Mouse (Mus musculus): Measurements from ENCODE around the gene Nap1l3. TPM values are rescaled to one million over a fixed set of nuclear protein-coding genes. Genes with fewer than 3 reads are reported as not detected.

Nap1l3 gene
- polyA plus RNA-seq (2014; fragmentation: Nextera tagmentation; extraction: Ambion mirVana): 6.8 and 7.6 TPM in 2 replicates

DNA sequence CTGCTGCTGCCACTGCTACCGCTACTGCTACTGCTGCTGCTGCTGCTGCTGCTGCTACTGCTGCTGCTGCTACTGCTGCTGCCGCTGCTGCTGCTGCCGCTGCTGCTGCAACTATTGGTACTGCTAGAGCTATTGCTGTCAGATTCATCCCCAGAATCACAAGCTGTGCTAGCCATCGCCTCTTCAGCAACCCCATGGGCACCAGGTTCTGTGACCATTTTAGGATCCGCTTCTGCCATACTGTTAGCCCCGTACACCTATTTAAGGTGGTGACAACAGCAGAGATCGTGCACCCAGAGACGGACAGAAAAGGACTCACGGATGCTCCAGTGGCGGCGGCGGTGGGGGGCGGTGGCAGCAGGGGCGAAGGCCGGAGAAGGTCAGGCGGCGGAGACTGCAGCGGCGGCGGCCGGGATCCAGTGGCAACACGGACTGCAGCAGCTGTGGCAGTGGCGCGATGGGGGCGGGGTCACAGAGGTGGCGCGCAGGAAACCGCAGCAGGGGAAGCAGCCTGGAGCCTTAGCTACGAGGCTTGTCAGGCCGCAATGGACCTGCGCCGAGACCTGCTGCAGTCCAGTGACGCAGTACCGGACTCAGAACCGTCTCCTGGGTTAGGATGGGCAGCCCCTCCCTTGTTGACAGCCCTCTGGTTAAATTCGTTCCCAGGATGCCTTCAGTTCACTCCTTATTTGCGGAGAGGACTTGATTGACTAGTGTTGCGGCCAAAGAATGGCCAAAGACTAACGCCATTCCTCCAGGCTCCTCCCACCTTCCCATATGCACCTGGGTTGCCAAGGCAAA lies at the start of gene Nap1l3:
Nap1l3 (minus strand) TSS at position 621 of the 801 bp plus-strand sequence.
- no peaks in the 10 kb centered on the region for H3K36me3 ChIP-seq (replicated peaks; ENCODE audit: control insufficient read depth, insufficient read depth, low read depth, low read length)
- H3K9ac ChIP-seq (replicated peaks; ENCODE audit: low read length): peak within 1 kb of the TSS; percentile 51
- H3K4me1 ChIP-seq (ENCODE audit: control insufficient read depth, insufficient read depth, low read length): no peaks in the 10 kb centered on the region
- WGBS: 7% methylated on average over 34 of the region's 39 CpGs
- H3K27me3 ChIP-seq (ENCODE audit: control insufficient read depth, insufficient read depth, low read length): no peaks in the 10 kb centered on the region
- ATAC-seq (replicated peaks; ENCODE audit: insufficient number of reproducible peaks, low FRiP score, low TSS enrichment, low read depth) (peak; percentile 98), DNase-seq (ENCODE audit: low spot score) (peak; percentile 74)
- peak within 1 kb of the TSS; percentile 50 for H3K4me3 ChIP-seq (ENCODE audit: low read depth, low read length)
- no peaks in the 10 kb centered on the region for H3K9me3 ChIP-seq (replicated peaks; ENCODE audit: control insufficient read depth, low read length)
- H3K4me2 ChIP-seq (ENCODE audit: low read depth, low read length): peak within 1 kb of the TSS; percentile 39
- H3K27ac ChIP-seq (replicated peaks; ENCODE audit: low read depth, low read length): no peak within 1 kb of the TSS

DNA sequence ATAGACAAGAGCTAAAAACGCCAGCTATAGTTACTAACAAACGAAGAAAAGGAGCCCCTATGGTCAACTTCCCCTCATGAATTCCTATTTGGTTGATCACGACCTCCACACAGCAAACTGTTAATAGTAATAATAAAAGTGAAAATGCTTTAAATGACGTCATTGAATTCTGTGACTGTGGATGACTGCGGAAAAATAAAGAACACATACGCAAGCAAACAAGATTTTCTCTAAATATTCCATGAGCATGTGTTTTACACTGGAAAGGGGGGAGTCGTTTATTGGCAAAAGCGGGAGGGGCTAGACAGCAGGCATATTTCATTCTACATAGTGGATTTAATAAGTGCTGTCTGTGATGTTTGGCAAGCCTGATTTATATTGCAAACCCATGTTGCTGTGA lies 451 bp upstream of the Nap1l3 start:
- no peaks in the 10 kb centered on the region for H3K36me3 ChIP-seq (replicated peaks; ENCODE audit: control insufficient read depth, insufficient read depth, low read depth, low read length)
- peak overlapping the region; percentile 21; the same call in 1 of the 2 replicates for H3K4me2 ChIP-seq (ENCODE audit: low read depth, low read length)
- ATAC-seq (replicated peaks; ENCODE audit: insufficient number of reproducible peaks, low FRiP score, low TSS enrichment, low read depth) (peak; percentile 52; the same call in 1 of the 2 replicates), DNase-seq (ENCODE audit: low spot score) (no peak)
- peak overlapping the region; percentile 50 for H3K4me3 ChIP-seq (ENCODE audit: low read depth, low read length)
- no peaks in the 10 kb centered on the region for H3K9me3 ChIP-seq (replicated peaks; ENCODE audit: control insufficient read depth, low read length)
- H3K27ac ChIP-seq (replicated peaks; ENCODE audit: low read depth, low read length): no peak overlapping the region
- no peaks in the 10 kb centered on the region for H3K27me3 ChIP-seq (ENCODE audit: control insufficient read depth, insufficient read depth, low read length)
- 13% methylated on average over 8 of the region's 8 CpGs for WGBS
- H3K9ac ChIP-seq (replicated peaks; ENCODE audit: low read length): no peak overlapping the region
- H3K4me1 ChIP-seq (ENCODE audit: control insufficient read depth, insufficient read depth, low read length): no peaks in the 10 kb centered on the region

All from embryonic facial prominence, embryonic 11.5 days (tissue).